Mouse (Mus musculus) hindbrain, embryonic 14.5 days (tissue): Measurements from ENCODE around the gene Sec31a. TPM values are rescaled to one million over a fixed set of nuclear protein-coding genes. Genes with fewer than 3 reads are reported as not detected.
A peak's percentile ranks its signal among the peaks of the same experiment; 100 is the strongest.

Experiments used
- ATAC-seq: fragments of 200-750 bp; cut with Nextera tagmentation; 2 replicates; pipeline ENCODE4 v1.8.0; 2017; ENCODE audit warnings: moderate number of reproducible peaks, mild to moderate bottlenecking, moderate TSS enrichment, moderate library complexity; ENCODE audit not compliant: low FRiP score
- DNase-seq: peaks from one replicate; pipeline ENCODE4 v3.0.0-alpha.2; 2015; ENCODE audit warnings: low spot score
- H3K27ac ChIP-seq: fragments of 300-500 bp; sonication (generic); 2 replicates; pipeline ENCODE4 v1.5.1; 2014; ENCODE audit warnings: mild to moderate bottlenecking, moderate library complexity
- H3K27me3 ChIP-seq: fragments of 300-500 bp; sonication (generic); 2 replicates; pipeline ENCODE4 v1.6.1; 2014; ENCODE audit warnings: mild to moderate bottlenecking, low read length, mixed read lengths; ENCODE audit not compliant: control insufficient read depth, insufficient read depth
- H3K36me3 ChIP-seq: fragments of 300-500 bp; sonication (generic); replicated peaks from 2 replicates; pipeline ENCODE4 v1.6.1; 2014; ENCODE audit not compliant: control insufficient read depth, insufficient read depth
- H3K4me1 ChIP-seq: fragments of 300-500 bp; sonication (generic); replicated peaks from 2 replicates; pipeline ENCODE4 v1.6.1; 2014; ENCODE audit warnings: antibody characterized with exemption, low read length, mixed read lengths; ENCODE audit not compliant: control insufficient read depth, insufficient read depth
- H3K4me2 ChIP-seq: fragments of 300-500 bp; sonication (generic); replicated peaks from 2 replicates; pipeline ENCODE4 v1.6.1; 2014; ENCODE audit warnings: mild to moderate bottlenecking, moderate library complexity
- H3K4me3 ChIP-seq: fragments of 300-500 bp; sonication (generic); replicated peaks from 2 replicates; pipeline ENCODE4 v1.5.1; 2014; ENCODE audit warnings: mild to moderate bottlenecking, low read length
- H3K9ac ChIP-seq: fragments of 300-500 bp; sonication (generic); 2 replicates; pipeline ENCODE4 v1.6.1; 2014
- H3K9me3 ChIP-seq: fragments of 300-500 bp; sonication (generic); 2 replicates; pipeline ENCODE4 v1.6.1; 2016; ENCODE audit warnings: low read length; ENCODE audit not compliant: control insufficient read depth
- WGBS: fragments of 180-500 bp; shearing (Covaris S2); extraction: QIAGEN DNeasy Blood & Tissue Kit; methylation state at CpG from one replicate; pipeline ENCODE4 v1.1.7; 2014; 5-methylcytosine and 5-hydroxymethylcytosine counted together
- polyA plus RNA-seq: library from polyadenylated mRNA; unstranded; fragments of >200 nt; fragmentation: Nextera tagmentation; extraction: Ambion mirVana; gene quantifications from 2 replicates; pipeline ENCODE4 v1.2.1, GENCODE M21; 2014

Sec31a gene
- polyA plus RNA-seq, 1 experiment from 2014 or later, result 91.0 TPM

GRCm38 (mm10) chr5:100343087-100343486 is 72.9 kb downstream of the Sec31a start:
- no peak for DNase-seq
- H3K27me3 ChIP-seq, result no peaks in the 10 kb centered on the region
- ATAC-seq, result no peak
- no peak overlapping the region for H3K4me2 ChIP-seq
- H3K36me3 ChIP-seq, result no peaks in the 10 kb centered on the region
- H3K9me3 ChIP-seq, result no peaks in the 10 kb centered on the region
- no peaks in the 10 kb centered on the region for H3K4me1 ChIP-seq
- H3K9ac ChIP-seq, result no peak overlapping the region
- no peak overlapping the region for H3K4me3 ChIP-seq
- 30% methylated on average over 6 of the region's 6 CpGs for WGBS
- H3K27ac ChIP-seq, result no peak overlapping the region

- no peaks in the 10 kb centered on the region for H3K36me3 ChIP-seq
- WGBS, result 83% methylated on average over 6 of the region's 6 CpGs
- no peak overlapping the region for H3K27ac ChIP-seq
- no peak overlapping the region for H3K4me2 ChIP-seq
- H3K27me3 ChIP-seq, result no peaks in the 10 kb centered on the region
- no peaks in the 10 kb centered on the region for H3K9me3 ChIP-seq
- H3K4me1 ChIP-seq, result no peaks in the 10 kb centered on the region
- no peak overlapping the region for H3K4me3 ChIP-seq
- H3K9ac ChIP-seq, result no peak overlapping the region
- DNase-seq (no peak), ATAC-seq (no peak)
These were observed 73.6 kb downstream of the Sec31a start for GRCm38 (mm10) chr5:100342422-100342821.

DNA sequence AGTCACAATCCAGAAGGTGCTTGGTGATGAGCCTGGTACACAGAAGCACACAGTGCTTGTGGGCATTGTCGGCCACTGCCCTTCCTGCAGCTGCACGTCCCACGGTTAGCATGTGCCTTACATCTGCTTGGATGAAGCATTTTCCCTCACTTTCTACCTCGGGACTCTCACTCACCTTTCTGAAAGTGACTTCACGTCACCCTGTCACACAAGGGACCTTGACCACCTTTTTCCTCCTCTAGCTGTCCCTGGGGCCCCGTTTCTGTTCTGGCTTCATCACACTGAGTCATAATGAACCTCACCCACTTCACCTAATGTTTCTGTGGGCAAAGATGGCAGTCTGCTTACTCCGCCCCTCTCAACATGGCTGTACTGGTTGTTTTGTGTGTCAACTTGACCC is 75.0 kb downstream of the Sec31a start:
- WGBS, result 93% methylated on average over 7 of the region's 7 CpGs
- H3K9me3 ChIP-seq, result no peaks in the 10 kb centered on the region
- H3K27me3 ChIP-seq, result no peaks in the 10 kb centered on the region
- no peak overlapping the region for H3K4me3 ChIP-seq
- ATAC-seq, result no peak
- H3K27ac ChIP-seq, result no peak overlapping the region
- no peak overlapping the region for H3K4me2 ChIP-seq
- no peaks in the 10 kb centered on the region for H3K36me3 ChIP-seq
- no peak for DNase-seq
- H3K9ac ChIP-seq, result no peak overlapping the region
- no peaks in the 10 kb centered on the region for H3K4me1 ChIP-seq

DNA sequence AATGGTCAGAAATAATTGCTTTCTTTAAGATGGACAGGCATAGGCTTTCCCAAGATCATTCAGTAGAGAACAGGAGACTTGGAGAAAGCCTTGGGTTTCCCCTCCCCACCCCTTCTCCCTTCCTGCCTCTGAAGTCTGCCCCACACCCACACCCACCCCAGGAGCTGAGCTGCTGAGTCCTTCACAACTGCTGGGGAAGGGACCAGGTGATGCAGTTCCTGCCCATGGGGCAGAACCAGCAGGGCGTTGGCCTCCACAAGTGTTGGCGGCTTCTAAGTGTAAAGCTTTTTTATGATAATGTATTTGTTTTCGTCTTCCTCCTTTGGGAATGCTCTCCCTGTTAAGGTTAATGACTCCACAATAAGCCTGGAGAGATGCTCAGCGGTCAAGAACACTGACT is 78.2 kb downstream of the Sec31a start:
- no peak overlapping the region for H3K27ac ChIP-seq
- WGBS, result 85% methylated on average over 4 of the region's 4 CpGs

GRCm38 (mm10) chr5:100336876-100337275 is 79.2 kb downstream of the Sec31a start:
- Histone ChIP-seq H3K9me3 (no peaks in the 10 kb centered on the region), H3K4me1 (peaks cover 11% of the 10 kb centered on the region; the same call in 1 of the 2 replicates), H3K4me3 (no peak overlapping the region), H3K4me2 (no peak overlapping the region), H3K27ac (no peak overlapping the region), H3K36me3 (no peaks in the 10 kb centered on the region), H3K9ac (no peak overlapping the region), H3K27me3 (no peaks in the 10 kb centered on the region)
- ATAC-seq (no peak), DNase-seq (no peak)
- 89% methylated on average over 7 of the region's 7 CpGs for WGBS

More for the DNA sequence above, 78.2 kb downstream of the Sec31a start:
- peaks cover 2% of the 10 kb centered on the region; the same call in 1 of the 2 replicates for H3K4me1 ChIP-seq
- no peak for ATAC-seq
- H3K36me3 ChIP-seq, result no peaks in the 10 kb centered on the region
- no peak overlapping the region for H3K4me3 ChIP-seq
- DNase-seq, result no peak
- no peaks in the 10 kb centered on the region for H3K27me3 ChIP-seq
- H3K9ac ChIP-seq, result no peak overlapping the region
- H3K4me2 ChIP-seq, result no peak overlapping the region
- no peaks in the 10 kb centered on the region for H3K9me3 ChIP-seq

DNA sequence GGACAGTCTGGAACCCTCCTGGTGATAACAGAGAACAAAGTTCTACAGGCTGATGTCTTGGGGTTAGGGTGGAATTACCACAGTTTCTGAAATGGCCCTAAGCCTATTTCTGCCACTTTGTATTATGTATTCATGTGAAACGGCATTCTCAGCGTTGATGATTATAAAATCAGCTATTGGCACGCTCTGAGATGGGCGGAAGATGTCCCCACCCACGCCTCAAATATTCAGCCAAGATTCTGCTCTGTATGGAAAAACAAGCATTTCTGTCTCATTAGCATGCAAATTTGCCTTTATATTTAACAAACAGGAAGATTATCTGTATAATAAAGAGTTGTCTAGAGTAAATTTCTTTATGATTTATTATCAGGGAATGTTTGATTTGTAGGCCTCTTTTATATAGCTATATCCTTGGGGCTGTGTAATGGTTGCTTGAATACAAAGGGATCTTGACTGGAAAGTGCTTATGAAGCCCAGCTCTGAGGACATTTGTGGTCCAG is 80.4 kb downstream of the Sec31a start:
- no peaks in the 10 kb centered on the region for H3K36me3 ChIP-seq
- H3K9me3 ChIP-seq, result no peaks in the 10 kb centered on the region
- ATAC-seq (no peak), DNase-seq (no peak)
- H3K27ac ChIP-seq, result no peak overlapping the region
- no peak overlapping the region for H3K9ac ChIP-seq
- H3K4me3 ChIP-seq, result no peak overlapping the region
- H3K4me2 ChIP-seq, result no peak overlapping the region
- H3K4me1 ChIP-seq, result peaks cover 11% of the 10 kb centered on the region; the same call in 1 of the 2 replicates
- WGBS, result 63% methylated on average over 5 of the region's 5 CpGs
- no peaks in the 10 kb centered on the region for H3K27me3 ChIP-seq

- Histone ChIP-seq H3K27ac (no peak overlapping the region), H3K27me3 (no peaks in the 10 kb centered on the region), H3K9ac (no peak overlapping the region), H3K36me3 (no peaks in the 10 kb centered on the region), H3K4me3 (no peak overlapping the region), H3K4me2 (no peak overlapping the region), H3K9me3 (no peaks in the 10 kb centered on the region), H3K4me1 (peaks cover 11% of the 10 kb centered on the region; the same call in 1 of the 2 replicates)
- DNase-seq (no peak), ATAC-seq (no peak)
- WGBS, result 20% methylated on average over 6 of the region's 6 CpGs
These were observed 81.3 kb downstream of the Sec31a start for GRCm38 (mm10) chr5:100334686-100335085.

GRCm38 (mm10) chr5:100333607-100334380 is 82.2 kb downstream of the Sec31a start:
- Histone ChIP-seq H3K4me2 (no peak overlapping the region), H3K36me3 (no peaks in the 10 kb centered on the region), H3K4me1 (peaks cover 11% of the 10 kb centered on the region; the same call in 1 of the 2 replicates), H3K9me3 (no peaks in the 10 kb centered on the region), H3K4me3 (no peak overlapping the region), H3K27ac (no peak overlapping the region), H3K9ac (no peak overlapping the region), H3K27me3 (no peaks in the 10 kb centered on the region)
- ATAC-seq, result no peak
- WGBS, result 72% methylated on average over 14 of the region's 14 CpGs
- no peak for DNase-seq

DNA sequence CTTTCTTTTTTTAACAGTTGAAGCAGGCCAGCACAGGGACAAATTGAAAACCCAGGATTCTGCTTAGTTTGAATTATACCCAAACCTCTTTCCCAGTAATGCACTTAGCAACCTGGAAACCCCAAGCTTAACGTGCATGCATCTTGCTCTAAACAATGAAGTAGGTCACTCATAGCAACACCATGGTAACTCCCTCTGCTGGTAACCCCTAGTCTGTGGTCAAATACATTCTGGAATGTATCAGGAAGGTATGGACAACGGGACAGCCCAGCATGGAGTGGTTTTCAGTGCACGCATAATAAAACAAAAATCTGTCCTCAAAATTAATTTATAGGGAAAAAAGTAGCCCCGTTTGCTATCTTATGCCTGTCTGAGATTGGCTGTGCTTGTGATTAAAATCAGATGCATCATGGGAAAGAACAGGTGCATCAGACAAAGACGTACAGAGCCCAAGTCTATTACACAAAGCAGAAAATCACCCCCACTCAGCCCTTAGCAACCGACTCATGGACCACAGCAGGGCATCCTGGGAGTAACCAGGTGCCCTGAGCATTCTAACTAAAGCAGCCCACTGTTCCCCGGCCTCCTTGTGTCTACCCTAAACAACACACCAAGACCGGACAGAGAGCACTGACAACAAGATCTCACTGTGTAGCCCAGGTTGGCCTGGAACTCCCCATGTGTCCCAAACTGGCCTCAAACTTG is 83.6 kb downstream of the Sec31a start:
- ATAC-seq, result peak; percentile 54; the same call in 1 of the 2 replicates
- no peaks in the 10 kb centered on the region for H3K9me3 ChIP-seq
- peaks cover 11% of the 10 kb centered on the region for H3K4me1 ChIP-seq
- H3K27ac ChIP-seq, result peak overlapping the region; percentile 38; the same call in 1 of the 2 replicates
- WGBS, result 32% methylated on average over 8 of the region's 8 CpGs
- no peak overlapping the region for H3K4me3 ChIP-seq
- H3K9ac ChIP-seq, result no peak overlapping the region
- no peak for DNase-seq
- no peaks in the 10 kb centered on the region for H3K36me3 ChIP-seq
- H3K27me3 ChIP-seq, result no peaks in the 10 kb centered on the region
- no peak overlapping the region for H3K4me2 ChIP-seq
